ENCODE assay signal across 21 mouse cellular contexts in genomic region chr9:15941818-15942217, GRCm38 (mm10).
DNase-seq lines count a peak whose midpoint lies in the region; ATAC-seq and TF ChIP-seq lines count a peak whose summit lies in the region.
"Had no signal": no experiment of that assay in that cellular context is flagged by ENCODE, and none has a peak within 500 bp of the region (broad histone marks: within the 10 kb centered on the region; RNA-seq: fewer than 3 reads in every experiment).

No protein-coding gene starts in this region.

- intact Hi-C loops in heart, postnatal 36 days (cut with DNase I): no loop called here

- H3K9me3 ChIP-seq in liver, embryonic 13.5 days (replicated peaks): no peaks in the 10 kb centered on the region
- no peaks in the 10 kb centered on the region for H3K9me3 ChIP-seq in liver, postnatal 0 days (ENCODE audit: low read length)
- no peaks in the 10 kb centered on the region for H3K9me3 ChIP-seq in neural tube, embryonic 15.5 days (replicated peaks)
- no peaks in the 10 kb centered on the region for H3K9me3 ChIP-seq in forebrain, embryonic 16.5 days (ENCODE audit: control insufficient read depth, low read length)
- H3K9me3 ChIP-seq: embryonic facial prominence, embryonic 10.5 days; heart, embryonic 10.5 days; hindbrain, embryonic 10.5 days; intestine, embryonic 15.5 days had no signal

- H3K27me3 ChIP-seq in liver, embryonic 13.5 days: no peaks in the 10 kb centered on the region
- H3K27me3 ChIP-seq in liver, postnatal 0 days (ENCODE audit: insufficient read depth, low read length): no peaks in the 10 kb centered on the region
- H3K27me3 ChIP-seq in neural tube, embryonic 15.5 days (replicated peaks): no peaks in the 10 kb centered on the region
- H3K27me3 ChIP-seq in forebrain, embryonic 16.5 days (replicated peaks; ENCODE audit: control insufficient read depth, insufficient read depth, low read length): no peaks in the 10 kb centered on the region
- H3K27me3 ChIP-seq: intestine, embryonic 15.5 days had no signal

- H3K36me3 ChIP-seq in liver, embryonic 13.5 days: no peaks in the 10 kb centered on the region
- no peaks in the 10 kb centered on the region for H3K36me3 ChIP-seq in liver, postnatal 0 days (replicated peaks; ENCODE audit: insufficient read depth, low read length)
- H3K36me3 ChIP-seq in neural tube, embryonic 15.5 days: no peaks in the 10 kb centered on the region; the same call in 1 of the 2 replicates
- no peaks in the 10 kb centered on the region for H3K36me3 ChIP-seq in forebrain, embryonic 16.5 days (ENCODE audit: control insufficient read depth, insufficient read depth)
- H3K36me3 ChIP-seq: embryonic facial prominence, embryonic 10.5 days; heart, embryonic 10.5 days; intestine, embryonic 15.5 days had no signal

- no peak for TF ChIP-seq CTCF in liver, postnatal 0 days (IDR thresholded peaks at IDR 0.05; ENCODE audit: low read depth)

- 34% methylated on average over 2 of the region's 2 CpGs for WGBS in liver, embryonic 13.5 days (ENCODE audit: insufficient replicate concordance)
- 53% methylated on average over 2 of the region's 2 CpGs for WGBS in liver, postnatal 0 days (ENCODE audit: insufficient replicate concordance)
- 94% methylated on average over 2 of the region's 2 CpGs for WGBS in neural tube, embryonic 15.5 days
- 95% methylated on average over 2 of the region's 2 CpGs for WGBS in forebrain, embryonic 16.5 days

- 0 out of 2 replicates have a peak overlapping the region, but pooled peaks have one; percentile 12 for H3K4me2 ChIP-seq in liver, embryonic 13.5 days
- H3K4me2 ChIP-seq in liver, postnatal 0 days (ENCODE audit: low read depth, low read length): no peak overlapping the region
- no peak overlapping the region for H3K4me2 ChIP-seq in neural tube, embryonic 15.5 days
- H3K4me2 ChIP-seq in forebrain, embryonic 16.5 days (ENCODE audit: low read length): no peak overlapping the region
- H3K4me2 ChIP-seq: hindbrain, embryonic 14.5 days; intestine, embryonic 15.5 days had no signal

- H3K4me1 ChIP-seq in liver, embryonic 13.5 days (replicated peaks): peaks cover 41% of the 10 kb centered on the region
- H3K4me1 ChIP-seq in liver, postnatal 0 days (ENCODE audit: insufficient read depth): no peaks in the 10 kb centered on the region
- H3K4me1 ChIP-seq in neural tube, embryonic 15.5 days: no peaks in the 10 kb centered on the region
- no peaks in the 10 kb centered on the region for H3K4me1 ChIP-seq in forebrain, embryonic 16.5 days (replicated peaks; ENCODE audit: control insufficient read depth, insufficient read depth, low read length)
- H3K4me1 ChIP-seq: heart, embryonic 10.5 days; intestine, embryonic 15.5 days had no signal

- no peak overlapping the region for H3K27ac ChIP-seq in liver, embryonic 13.5 days
- no peak overlapping the region for H3K27ac ChIP-seq in liver, postnatal 0 days (ENCODE audit: low read depth)
- H3K27ac ChIP-seq in neural tube, embryonic 15.5 days (replicated peaks): no peak overlapping the region
- H3K27ac ChIP-seq in forebrain, embryonic 16.5 days (ENCODE audit: low read length): no peak overlapping the region
- H3K27ac ChIP-seq: embryonic facial prominence, embryonic 10.5 days; heart, embryonic 10.5 days; hindbrain, embryonic 10.5 days; hindbrain, embryonic 14.5 days; intestine, embryonic 15.5 days had no signal

- peak; percentile 88 for DNase-seq in MEL-GATA-1-ER (ENCODE audit: extremely low read depth, low read depth)
- DNase-seq in liver, embryonic 13.5 days: peak; percentile 26
- DNase-seq in liver, postnatal 0 days: no peak
- no peak for DNase-seq in heart, postnatal 36 days
- no peak for DNase-seq in yolk sac, embryonic 10.5 days (ENCODE audit: low spot score)
- DNase-seq: adrenal gland, postnatal 14 days; cerebellum, adult 11-12 months; cerebellum, adult 9-11 months; cerebellum, postnatal 36 days; gastrocnemius, postnatal 10 days; heart, adult 18-20 months; heart, postnatal 14 days had no signal

- ATAC-seq in common myeloid progenitor, adult 5-6 weeks (replicated peaks; ENCODE audit: low read depth, poor library complexity, severe bottlenecking): peak; percentile 46
- ATAC-seq in liver, embryonic 13.5 days (ENCODE audit: low read depth): peak; percentile 90
- peak; percentile 73 for ATAC-seq in liver, postnatal 0 days
- no peak for ATAC-seq in neural tube, embryonic 15.5 days (ENCODE audit: low FRiP score)
- no peak for ATAC-seq in forebrain, embryonic 16.5 days
- ATAC-seq: forebrain, embryonic 14.5 days; intestine, embryonic 15.5 days had no signal

- TF ChIP-seq EP300 in liver, postnatal 0 days (IDR thresholded peaks at IDR 0.05; ENCODE audit: low read depth): peak; percentile 42; the same call in 1 of the 2 replicates

- no peak overlapping the region for H3K4me3 ChIP-seq in liver, embryonic 13.5 days (replicated peaks)
- no peak overlapping the region for H3K4me3 ChIP-seq in liver, postnatal 0 days (ENCODE audit: low read depth, low read length)
- no peak overlapping the region for H3K4me3 ChIP-seq in neural tube, embryonic 15.5 days (replicated peaks)
- H3K4me3 ChIP-seq in forebrain, embryonic 16.5 days (replicated peaks; ENCODE audit: low read length): no peak overlapping the region
- H3K4me3 ChIP-seq: embryonic facial prominence, embryonic 10.5 days; heart, embryonic 10.5 days; hindbrain, embryonic 10.5 days; intestine, embryonic 15.5 days had no signal

- no peak overlapping the region for H3K9ac ChIP-seq in liver, embryonic 13.5 days
- H3K9ac ChIP-seq in liver, postnatal 0 days (replicated peaks): no peak overlapping the region
- H3K9ac ChIP-seq in neural tube, embryonic 15.5 days (replicated peaks): no peak overlapping the region
- H3K9ac ChIP-seq in forebrain, embryonic 16.5 days (replicated peaks; ENCODE audit: low read depth, low read length): no peak overlapping the region
- H3K9ac ChIP-seq: hindbrain, embryonic 14.5 days; intestine, embryonic 15.5 days had no signal

Comparison
In these comparisons a context has a peak if more than half of its experiments do, and no peak if none do; other contexts are left out.
1. DNase-seq: peak in MEL-GATA-1-ER (single experiment) and liver, embryonic 13.5 days (single experiment); none in liver, postnatal 0 days (single experiment), heart, postnatal 36 days (0 of 2) and yolk sac, embryonic 10.5 days (single experiment).
2. ATAC-seq: peak in common myeloid progenitor, adult 5-6 weeks (single experiment), liver, embryonic 13.5 days (single experiment) and liver, postnatal 0 days (single experiment); none in neural tube, embryonic 15.5 days (single experiment) and forebrain, embryonic 16.5 days (single experiment).